Mouse (Mus musculus) CH12.LX (cell line): ENCODE results near the gene Rftn2. TPM values are rescaled to one million over a fixed set of nuclear protein-coding genes. Genes with fewer than 3 reads are reported as not detected.

Source experiments
- DNase-seq: peaks from one replicate; pipeline ENCODE4 v3.0.0-alpha.2; 2013; ENCODE audit errors: extremely low read depth
- H3K27ac ChIP-seq: 2 replicates; pipeline ENCODE4 v1.5.1; 2012; ENCODE audit warnings: low read depth, mild to moderate bottlenecking, control low read depth, moderate library complexity; ENCODE audit not compliant: insufficient read depth
- H3K27me3 ChIP-seq: replicated peaks from 2 replicates; pipeline ENCODE3; 2012; ENCODE audit warnings: inconsistent platforms
- H3K36me3 ChIP-seq, 2 experiments: replicated peaks in 1 of 2; 2 replicates each; pipeline versions ENCODE3 to v1.6.1; 2012; ENCODE audit warnings: inconsistent platforms in 1 of 2, low read length in 1 of 2, mild to moderate bottlenecking in 1 of 2, mixed read lengths in 1 of 2, moderate library complexity in 1 of 2; ENCODE audit not compliant: control insufficient read depth in 1 of 2, insufficient read depth in 1 of 2
- H3K4me1 ChIP-seq, 2 experiments: 2 replicates each; pipeline ENCODE4 v1.6.1; 2012; ENCODE audit warnings: inconsistent platforms in 1 of 2, moderate library complexity in 1 of 2; ENCODE audit not compliant: insufficient read depth in 2 of 2, control insufficient read depth in 1 of 2
- H3K4me2 ChIP-seq: 2 replicates; pipeline ENCODE4 v1.6.1; 2012; ENCODE audit warnings: low read depth, mild to moderate bottlenecking, control low read depth; ENCODE audit not compliant: poor library complexity, insufficient read depth, severe bottlenecking
- H3K4me3 ChIP-seq, 3 experiments: fragments of 150-350 bp in 1 of 3; sonication (generic) in 1 of 3; replicated peaks in 1 of 3; 2 replicates each; pipeline versions ENCODE3 to v1.5.1; 2011 to 2012; ENCODE audit warnings: low read depth in 2 of 3, low read length in 2 of 3, mild to moderate bottlenecking in 2 of 3, moderate library complexity in 2 of 3, control low read depth in 1 of 3, improper control_type of control experiment in 1 of 3, inconsistent platforms in 1 of 3, mixed read lengths in 1 of 3; ENCODE audit not compliant: poor library complexity in 1 of 3
- H3K79me2 ChIP-seq: replicated peaks from 2 replicates; pipeline ENCODE4 v1.6.1; 2012; ENCODE audit warnings: mild to moderate bottlenecking, moderate library complexity; ENCODE audit not compliant: control insufficient read depth, poor library complexity, insufficient read depth, severe bottlenecking; ENCODE audit errors: extremely low read depth
- H3K9ac ChIP-seq: 2 replicates; pipeline ENCODE4 v1.6.1; 2012; ENCODE audit warnings: low read depth, mild to moderate bottlenecking, control low read depth, moderate library complexity; ENCODE audit not compliant: insufficient read depth
- H3K9me3 ChIP-seq: replicated peaks from 2 replicates; pipeline ENCODE3; 2012; ENCODE audit warnings: low read length, inconsistent platforms, mixed read lengths
- CHD2 ChIP-seq: IDR thresholded peaks from 2 replicates; pipeline ENCODE4 v1.6.1; 2011; ENCODE audit warnings: low read length, improper control_type of control experiment
- ELF1 ChIP-seq: IDR thresholded peaks from 2 replicates; pipeline ENCODE4 v1.6.1; 2014; ENCODE audit warnings: low read depth, mild to moderate bottlenecking, inconsistent platforms, low read length, improper control_type of control experiment
- KAT2A ChIP-seq: IDR thresholded peaks from 2 replicates; pipeline ENCODE4 v1.6.1; 2012; ENCODE audit warnings: low read length, improper control_type of control experiment, inconsistent platforms; ENCODE audit not compliant: insufficient replicate concordance
- MAFK ChIP-seq: IDR thresholded peaks from 2 replicates; pipeline ENCODE4 v1.6.1; 2011; ENCODE audit warnings: low read length, improper control_type of control experiment; ENCODE audit not compliant: insufficient replicate concordance
- MEF2A ChIP-seq: IDR thresholded peaks from 2 replicates; pipeline ENCODE4 v1.6.1; 2014; ENCODE audit warnings: low read depth, mild to moderate bottlenecking, inconsistent platforms, low read length, improper control_type of control experiment, borderline replicate concordance
- MXI1 ChIP-seq: IDR thresholded peaks from 2 replicates; pipeline ENCODE4 v1.6.1; 2011; ENCODE audit warnings: mild to moderate bottlenecking, low read depth, low read length, improper control_type of control experiment
- SIN3A ChIP-seq: IDR thresholded peaks from 2 replicates; pipeline ENCODE4 v1.6.1; 2012; ENCODE audit warnings: low read length, improper control_type of control experiment, inconsistent platforms
- UBTF ChIP-seq: IDR thresholded peaks from 2 replicates; pipeline ENCODE4 v1.6.1; 2012; ENCODE audit warnings: low read depth, mild to moderate bottlenecking, inconsistent platforms, low read length, improper control_type of control experiment, moderate library complexity
- USF1 ChIP-seq: IDR thresholded peaks from 2 replicates; pipeline ENCODE4 v1.6.1; 2014; ENCODE audit warnings: low read depth, mild to moderate bottlenecking, inconsistent platforms, low read length, improper control_type of control experiment
- dilution Hi-C: fragments of 300-500 bp; cut with MboI; formaldehyde crosslinking; loops from 2 replicates; pipeline ENCODE4 v1.14.3; 2020; ENCODE audit warnings: low sequenced_read_pairs; ENCODE audit not compliant: extremely low pct_unique_long_range_greater_than_20kb, extremely low pct_ligation_motif_present
- in situ Hi-C: fragments of 300-500 bp; cut with MboI; formaldehyde crosslinking; loops from 3 replicates; pipeline ENCODE4 v1.14.3; 2019; ENCODE audit warnings: low sequenced_read_pairs, low pct_ligation_motif_present, low pct_unique_long_range_greater_than_20kb, mixed read lengths
- polyA plus RNA-seq: library from polyadenylated mRNA; unstranded; fragments of >175 nt; gene quantifications from 2 replicates; pipeline ENCODE4 v1.2.1, GENCODE M21; 2012; ENCODE audit warnings: low read depth; ENCODE audit not compliant: insufficient read length
- total RNA-seq, 2 experiments: library from RNA; depleted of rRNA; stranded (reverse); fragments of 300-350 nt in 1 of 2; fragments of >200 nt in 1 of 2; gene quantifications; 2 replicates each; pipeline ENCODE4 v1.2.3; 2012 to 2014

Rftn2 gene
- total and polyA plus RNA-seq, 3 experiments: 0.91 to 1.4 (median 1.1) TPM

DNA sequence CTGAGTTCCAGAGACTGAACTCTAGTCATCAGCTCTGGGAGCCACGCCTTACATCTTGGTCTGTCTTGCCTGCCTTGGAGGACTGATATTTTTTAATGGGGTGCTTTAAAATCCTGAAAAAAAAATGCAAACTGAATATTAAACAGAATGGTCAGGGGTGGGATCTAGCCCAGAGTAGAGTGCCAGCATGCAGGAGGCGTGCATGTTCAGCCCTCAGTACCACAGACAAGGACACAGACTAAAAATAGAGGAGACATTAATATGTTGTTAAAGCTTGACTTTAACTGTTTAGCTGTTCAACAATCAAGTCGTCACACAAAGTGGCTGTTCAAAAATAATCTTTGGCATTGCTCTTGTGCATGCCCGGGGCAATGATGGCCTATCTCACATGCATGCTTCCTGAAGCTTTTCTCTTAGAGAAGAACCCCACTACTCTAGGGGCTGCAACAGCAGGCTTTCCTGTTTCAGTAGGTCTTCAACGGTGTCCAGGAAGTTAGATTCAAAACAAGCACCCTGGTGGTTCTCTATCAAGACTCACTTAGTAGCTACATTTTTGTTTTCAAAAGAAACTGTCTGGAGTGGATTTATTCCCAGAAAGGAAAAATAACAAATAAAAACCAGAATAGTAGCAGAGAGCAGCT is 18.0 kb downstream of the Rftn2 start:
- peaks cover 0 to 4% of the 10 kb centered on the region in 2 experiments; a peak in 1 of 4 replicates for H3K4me1 ChIP-seq
- no peaks in the 10 kb centered on the region for H3K79me2 ChIP-seq
- no peaks in the 10 kb centered on the region for H3K27me3 ChIP-seq
- H3K4me2 ChIP-seq: no peak overlapping the region
- H3K36me3 ChIP-seq: no peaks in the 10 kb centered on the region
- H3K9ac ChIP-seq: no peak overlapping the region
- no peaks in the 10 kb centered on the region for H3K9me3 ChIP-seq
- no peak for TF ChIP-seq MXI1
- TF ChIP-seq SIN3A: no peak
- no peak for TF ChIP-seq KAT2A
- H3K4me3 ChIP-seq: no peak overlapping the region
- DNase-seq: no peak
- in situ Hi-C loops (no loop called here), dilution Hi-C loops (no loop called here)
- no peak overlapping the region for H3K27ac ChIP-seq

DNA sequence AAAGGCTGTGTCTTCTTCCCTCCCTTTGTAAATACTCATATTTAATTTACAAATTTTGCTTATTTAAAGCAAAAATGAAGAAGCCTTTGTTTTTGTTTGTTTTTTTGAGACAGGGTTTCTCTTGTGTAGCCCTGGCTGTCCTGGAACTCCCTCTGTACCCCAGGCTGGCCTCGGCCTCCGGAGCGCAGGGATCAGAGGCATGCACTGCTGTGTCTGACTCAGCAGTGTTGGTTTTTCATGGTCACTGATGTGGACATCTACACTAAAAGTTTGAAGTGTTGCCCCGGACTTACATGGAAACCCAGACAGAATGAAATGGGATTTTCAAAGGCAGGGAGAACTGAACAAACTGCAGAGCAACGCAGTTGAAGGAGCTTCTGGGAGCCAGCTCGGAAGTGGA is 19.0 kb downstream of the Rftn2 start:
- dilution Hi-C loops: no loop called here
- Histone ChIP-seq H3K4me3 (no peak overlapping the region), H3K27ac (no peak overlapping the region), H3K4me1 (peaks cover 0 to 4% of the 10 kb centered on the region in 2 experiments; a peak in 1 of 4 replicates), H3K9me3 (no peaks in the 10 kb centered on the region), H3K4me2 (no peak overlapping the region), H3K79me2 (no peaks in the 10 kb centered on the region), H3K36me3 (no peaks in the 10 kb centered on the region), H3K27me3 (no peaks in the 10 kb centered on the region), H3K9ac (no peak overlapping the region)
- TF ChIP-seq MAFK (no peak), MEF2A (no peak), CHD2 (no peak), UBTF (no peak)
- no peak for DNase-seq
- in situ Hi-C loops: no loop called here

DNA sequence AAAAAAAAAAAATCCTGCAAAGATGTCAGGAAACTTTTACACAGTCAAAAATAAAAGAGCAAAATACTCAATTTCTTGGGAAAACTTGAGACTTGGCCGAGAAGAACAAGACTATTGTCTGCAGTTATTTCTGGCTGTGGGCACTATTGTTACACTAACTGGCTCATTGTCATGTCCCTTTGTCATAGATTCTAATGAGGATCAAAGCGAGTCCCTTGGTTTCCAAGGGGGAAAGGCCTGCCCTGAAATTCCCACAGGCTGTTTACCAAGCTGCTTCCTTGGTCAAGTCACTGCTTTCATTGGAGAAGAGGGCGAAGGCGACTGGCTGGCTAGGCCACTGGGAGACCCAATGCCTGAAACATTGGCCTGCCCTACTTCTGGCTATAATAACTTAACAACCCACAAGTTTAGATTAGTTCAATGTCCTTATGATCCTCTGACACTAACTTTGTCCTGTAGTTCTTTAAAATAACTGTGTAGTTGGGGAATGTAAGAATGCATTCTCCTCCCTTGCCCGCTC is 20.7 kb downstream of the Rftn2 start:
- Histone ChIP-seq H3K27me3 (no peaks in the 10 kb centered on the region), H3K4me3 (no peak overlapping the region), H3K9me3 (no peaks in the 10 kb centered on the region), H3K36me3 (no peaks in the 10 kb centered on the region), H3K9ac (no peak overlapping the region), H3K4me1 (peaks cover 0 to 4% of the 10 kb centered on the region in 2 experiments; a peak in 1 of 4 replicates), H3K79me2 (no peaks in the 10 kb centered on the region), H3K4me2 (no peak overlapping the region), H3K27ac (no peak overlapping the region)
- TF ChIP-seq ELF1 (no peak), USF1 (no peak)
- DNase-seq: no peak
- dilution Hi-C loops (no loop called here), in situ Hi-C loops (no loop called here)
